Mouse (Mus musculus): ENCODE data around the gene Nol3. TPM values are rescaled to one million over a fixed set of nuclear protein-coding genes. Genes with fewer than 3 reads are reported as not detected.

The Nol3 gene
- total and polyA plus RNA-seq, 3 experiments = 0.63 to 0.89 TPM; not detected in 1

- TF ChIP-seq EP300 (IDR thresholded peaks at IDR 0.05; ENCODE audit: low read depth in 1 of 2, low read length in 2 of 2) (peak; percentile 55 to 77), ZMIZ1 (IDR thresholded peaks at IDR 0.05; ENCODE audit: low read depth, low read length) (no peak), MEF2A (IDR thresholded peaks at IDR 0.05; ENCODE audit: extremely low read depth, insufficient replicate concordance, low read depth, low read length, poor library complexity, severe bottlenecking) (no peak), JUND (IDR thresholded peaks at IDR 0.05; ENCODE audit: low read depth, low read length) (no peak), CTCF (IDR thresholded peaks at IDR 0.05 in 2 of 3, conservative IDR thresholded peaks at IDR 0.05 in 1 of 3; ENCODE audit: control insufficient read depth in 1 of 3, insufficient read depth in 1 of 3, low read depth in 2 of 3, low read length in 3 of 3, poor library complexity in 1 of 3, severe bottlenecking in 1 of 3) (no peak), USF1 (IDR thresholded peaks at IDR 0.05; ENCODE audit: low read depth, low read length) (no peak), MAX (IDR thresholded peaks at IDR 0.05; ENCODE audit: low read length) (no peak), KAT2A (conservative IDR thresholded peaks at IDR 0.05; ENCODE audit: low read depth, low read length) (no peak), UBTF (IDR thresholded peaks at IDR 0.05; ENCODE audit: borderline replicate concordance, insufficient read depth, low read depth, low read length) (no peak), E2F4 (IDR thresholded peaks at IDR 0.05; ENCODE audit: borderline replicate concordance, low read depth, low read length) (no peak), SMC3 (IDR thresholded peaks at IDR 0.05; ENCODE audit: low read depth, low read length) (no peak), ZC3H11A (IDR thresholded peaks at IDR 0.05; ENCODE audit: low read depth, low read length) (no peak), TCF12 (IDR thresholded peaks at IDR 0.05; ENCODE audit: low read depth, low read length) (peak; percentile 74; the same call in 1 of the 2 replicates), POLR2AphosphoS5 (IDR thresholded peaks at IDR 0.05; ENCODE audit: borderline replicate concordance, low read depth, low read length) (no peak), GATA1 (IDR thresholded peaks at IDR 0.05; ENCODE audit: low read depth, low read length) (peak; percentile 66), SIN3A (IDR thresholded peaks at IDR 0.05; ENCODE audit: low read length) (no peak; the same call in 1 of the 2 replicates), RCOR1 (IDR thresholded peaks at IDR 0.05; ENCODE audit: low read depth, low read length) (peak; percentile 17; the same call in 1 of the 2 replicates), CHD1 (IDR thresholded peaks at IDR 0.05; ENCODE audit: low read depth, low read length) (0 out of 2 replicates have a peak, but pooled peaks have one; percentile 8)
These were observed 24.0 kb downstream of the Nol3 start (continued) for GRCm38 (mm10) chr8:105299962-105300361.

- Histone ChIP-seq H3K27me3 (ENCODE audit: control insufficient read depth in 1 of 2, insufficient read depth in 2 of 2, low read length in 2 of 2) (no peaks in the 10 kb centered on the region), H3K9me3 (replicated peaks; ENCODE audit: insufficient read depth, low read length) (no peaks in the 10 kb centered on the region), H3K36me3 (ENCODE audit: control insufficient read depth in 1 of 2, insufficient read depth in 2 of 2, low read length in 2 of 2) (peaks cover 18 to 47% of the 10 kb centered on the region in 2 experiments), H3K27ac (ENCODE audit: control insufficient read depth, low read depth, low read length) (no peak overlapping the region), H3K4me3 (ENCODE audit: control insufficient read depth in 1 of 2, insufficient read depth in 1 of 2, low read depth in 2 of 2, low read length in 2 of 2) (no peak overlapping the region), H3K9ac (ENCODE audit: control insufficient read depth, low read depth, low read length, poor library complexity, severe bottlenecking) (no peak overlapping the region), H3K4me1 (ENCODE audit: control insufficient read depth in 1 of 2, insufficient read depth in 2 of 2, low read length in 2 of 2) (peaks cover 9 to 39% of the 10 kb centered on the region in 2 experiments), H3K79me2 (ENCODE audit: control insufficient read depth, insufficient read depth, low read length, poor library complexity) (peaks cover 24% of the 10 kb centered on the region)
- DNase-seq (ENCODE audit: low read depth, low spot score) = no peak
- TF ChIP-seq TBP (IDR thresholded peaks at IDR 0.05; ENCODE audit: low read depth, low read length) = no peak
- TF ChIP-seq KAT2A (conservative IDR thresholded peaks at IDR 0.05; ENCODE audit: low read depth, low read length) = no peak
- no peak for TF ChIP-seq NRF1 (IDR thresholded peaks at IDR 0.05; ENCODE audit: insufficient read depth, low read depth, low read length, poor library complexity, severe bottlenecking)
- TF ChIP-seq EP300 (IDR thresholded peaks at IDR 0.05; ENCODE audit: low read depth in 1 of 2, low read length in 2 of 2) = no peak
- no peak for TF ChIP-seq MAFK (IDR thresholded peaks at IDR 0.05; ENCODE audit: borderline replicate concordance, low read depth, low read length)
- no peak for TF ChIP-seq MAX (IDR thresholded peaks at IDR 0.05; ENCODE audit: low read length)
- no peak for TF ChIP-seq NELFE (IDR thresholded peaks at IDR 0.05; ENCODE audit: low read depth, low read length)
- no peak for TF ChIP-seq UBTF (IDR thresholded peaks at IDR 0.05; ENCODE audit: borderline replicate concordance, insufficient read depth, low read depth, low read length)
- TF ChIP-seq MAZ (IDR thresholded peaks at IDR 0.05; ENCODE audit: low read depth, low read length) = no peak
- TF ChIP-seq CTCF (IDR thresholded peaks at IDR 0.05 in 2 of 3, conservative IDR thresholded peaks at IDR 0.05 in 1 of 3; ENCODE audit: control insufficient read depth in 1 of 3, insufficient read depth in 1 of 3, low read depth in 2 of 3, low read length in 3 of 3, poor library complexity in 1 of 3, severe bottlenecking in 1 of 3) = no peak
- no peak for TF ChIP-seq ZKSCAN1 (IDR thresholded peaks at IDR 0.05; ENCODE audit: low read depth, low read length)
- no peak for TF ChIP-seq CHD1 (IDR thresholded peaks at IDR 0.05; ENCODE audit: low read depth, low read length)
- no peak for TF ChIP-seq ZMIZ1 (IDR thresholded peaks at IDR 0.05; ENCODE audit: low read depth, low read length)
- TF ChIP-seq HCFC1 (IDR thresholded peaks at IDR 0.05; ENCODE audit: low read depth, low read length) = no peak
- no peak for TF ChIP-seq POLR2AphosphoS5 (IDR thresholded peaks at IDR 0.05; ENCODE audit: borderline replicate concordance, low read depth, low read length)
- TF ChIP-seq RAD21 (IDR thresholded peaks at IDR 0.05; ENCODE audit: low read depth, low read length) = no peak
- TF ChIP-seq RCOR1 (IDR thresholded peaks at IDR 0.05; ENCODE audit: low read depth, low read length) = no peak
- no peak for TF ChIP-seq POLR2A (IDR thresholded peaks at IDR 0.05; ENCODE audit: control insufficient read depth in 1 of 2, insufficient read depth in 1 of 2, low read depth in 1 of 2, low read length in 2 of 2, poor library complexity in 1 of 2)
- no peak for TF ChIP-seq CHD2 (IDR thresholded peaks at IDR 0.05; ENCODE audit: low read length)
These were observed 27.5 kb downstream of the Nol3 start for GRCm38 (mm10) chr8:105303396-105303795.
